Mouse (Mus musculus): Measurements from ENCODE around the gene Sdf2. TPM values are rescaled to one million over a fixed set of nuclear protein-coding genes. Genes with fewer than 3 reads are reported as not detected.

Sdf2 gene
- polyA plus RNA-seq, 1 experiment = 76.8 TPM

- peaks cover 99% of the 10 kb centered on the region for H3K36me3 ChIP-seq (ENCODE audit: control insufficient read depth, insufficient read depth)
- H3K4me3 ChIP-seq (ENCODE audit: insufficient read depth, poor library complexity, severe bottlenecking) = no peak overlapping the region
- no peak for TF ChIP-seq MAX (IDR thresholded peaks at IDR 0.05)
- no peak for TF ChIP-seq USF1 (IDR thresholded peaks at IDR 0.05; ENCODE audit: low read depth)
- no peak for TF ChIP-seq MYOD1 (IDR thresholded peaks at IDR 0.05; ENCODE audit: control insufficient read depth, insufficient read length, low read depth)
- no peak for TF ChIP-seq FOSL1 (IDR thresholded peaks at IDR 0.05; ENCODE audit: insufficient read depth, low read length, poor library complexity, severe bottlenecking)
- no peak for TF ChIP-seq MYOG (IDR thresholded peaks at IDR 0.05; ENCODE audit: control insufficient read depth, extremely low read depth, insufficient read length)
- TF ChIP-seq CTCF (IDR thresholded peaks at IDR 0.05; ENCODE audit: control insufficient read depth, insufficient read depth, insufficient read length) = no peak
- no peak for TF ChIP-seq CEBPB (IDR thresholded peaks at IDR 0.05; ENCODE audit: low read depth)
- H3K79me2 ChIP-seq (ENCODE audit: control insufficient read depth, insufficient read depth) = no peaks in the 10 kb centered on the region
- H3K79me3 ChIP-seq (ENCODE audit: low read depth) = no peaks in the 10 kb centered on the region
- H3ac ChIP-seq (ENCODE audit: control insufficient read depth, insufficient read length, low read depth) = no peak overlapping the region
- H3K27me3 ChIP-seq (ENCODE audit: control insufficient read depth, insufficient read depth, insufficient read length) = no peaks in the 10 kb centered on the region
Measured at GRCm38 (mm10) chr11:78223586-78223985, 22.0 kb upstream of the Sdf2 start.

- Histone ChIP-seq H3ac (ENCODE audit: control insufficient read depth, insufficient read length, low read depth) (no peak overlapping the region), H3K79me2 (ENCODE audit: control insufficient read depth, insufficient read depth) (peaks cover 32% of the 10 kb centered on the region), H3K36me3 (ENCODE audit: control insufficient read depth, insufficient read depth) (peaks cover 95% of the 10 kb centered on the region), H3K4me3 (ENCODE audit: insufficient read depth, poor library complexity, severe bottlenecking) (no peak overlapping the region), H3K27me3 (ENCODE audit: control insufficient read depth, insufficient read depth, insufficient read length) (no peaks in the 10 kb centered on the region), H3K79me3 (ENCODE audit: low read depth) (peaks cover 21% of the 10 kb centered on the region)
- TF ChIP-seq FOSL1 (IDR thresholded peaks at IDR 0.05; ENCODE audit: insufficient read depth, low read length, poor library complexity, severe bottlenecking) (no peak), CTCF (IDR thresholded peaks at IDR 0.05; ENCODE audit: control insufficient read depth, insufficient read depth, insufficient read length) (no peak), USF1 (IDR thresholded peaks at IDR 0.05; ENCODE audit: low read depth) (no peak), MYOD1 (IDR thresholded peaks at IDR 0.05; ENCODE audit: control insufficient read depth, insufficient read length, low read depth) (no peak), MAX (IDR thresholded peaks at IDR 0.05) (no peak), CEBPB (IDR thresholded peaks at IDR 0.05; ENCODE audit: low read depth) (no peak), MYOG (IDR thresholded peaks at IDR 0.05; ENCODE audit: control insufficient read depth, extremely low read depth, insufficient read length) (no peak)
Measured at GRCm38 (mm10) chr11:78231518-78231917, 14.0 kb upstream of the Sdf2 start.

GRCm38 (mm10) chr11:78240193-78240857, 5.2 kb upstream of the Sdf2 start:
- TF ChIP-seq CEBPB (IDR thresholded peaks at IDR 0.05; ENCODE audit: low read depth) = no peak
- no peak for TF ChIP-seq USF1 (IDR thresholded peaks at IDR 0.05; ENCODE audit: low read depth)
- no peak for TF ChIP-seq CTCF (IDR thresholded peaks at IDR 0.05; ENCODE audit: control insufficient read depth, insufficient read depth, insufficient read length)
- TF ChIP-seq MYOG (IDR thresholded peaks at IDR 0.05; ENCODE audit: control insufficient read depth, extremely low read depth, insufficient read length) = no peak
- no peak for TF ChIP-seq MYOD1 (IDR thresholded peaks at IDR 0.05; ENCODE audit: control insufficient read depth, insufficient read length, low read depth)
- TF ChIP-seq MAX (IDR thresholded peaks at IDR 0.05) = no peak
- peaks cover 41% of the 10 kb centered on the region for H3K36me3 ChIP-seq (ENCODE audit: control insufficient read depth, insufficient read depth)
- peaks cover 100% of the 10 kb centered on the region for H3K79me2 ChIP-seq (ENCODE audit: control insufficient read depth, insufficient read depth)
- no peaks in the 10 kb centered on the region for H3K27me3 ChIP-seq (ENCODE audit: control insufficient read depth, insufficient read depth, insufficient read length)
- H3K4me3 ChIP-seq (ENCODE audit: insufficient read depth, poor library complexity, severe bottlenecking) = no peak overlapping the region
- no peak overlapping the region for H3ac ChIP-seq (ENCODE audit: control insufficient read depth, insufficient read length, low read depth)
- H3K79me3 ChIP-seq (ENCODE audit: low read depth) = peaks cover 91% of the 10 kb centered on the region

- Histone ChIP-seq H3K4me3 (ENCODE audit: insufficient read depth, poor library complexity, severe bottlenecking) (peak overlapping the region; percentile 82), H3ac (ENCODE audit: control insufficient read depth, insufficient read length, low read depth) (peak overlapping the region; percentile 79), H3K79me2 (ENCODE audit: control insufficient read depth, insufficient read depth) (peaks cover 95% of the 10 kb centered on the region), H3K27me3 (ENCODE audit: control insufficient read depth, insufficient read depth, insufficient read length) (no peaks in the 10 kb centered on the region), H3K79me3 (ENCODE audit: low read depth) (peaks cover 82% of the 10 kb centered on the region), H3K36me3 (ENCODE audit: control insufficient read depth, insufficient read depth) (peaks cover 15% of the 10 kb centered on the region)
- no peak for TF ChIP-seq CTCF (IDR thresholded peaks at IDR 0.05; ENCODE audit: control insufficient read depth, insufficient read depth, insufficient read length)
- TF ChIP-seq MAX (IDR thresholded peaks at IDR 0.05) = no peak
- no peak for TF ChIP-seq MYOG (IDR thresholded peaks at IDR 0.05; ENCODE audit: control insufficient read depth, extremely low read depth, insufficient read length)
- no peak for TF ChIP-seq USF1 (IDR thresholded peaks at IDR 0.05; ENCODE audit: low read depth)
- no peak for TF ChIP-seq FOSL1 (IDR thresholded peaks at IDR 0.05; ENCODE audit: insufficient read depth, low read length, poor library complexity, severe bottlenecking)
- TF ChIP-seq CEBPB (IDR thresholded peaks at IDR 0.05; ENCODE audit: low read depth) = no peak
- no peak for TF ChIP-seq MYOD1 (IDR thresholded peaks at IDR 0.05; ENCODE audit: control insufficient read depth, insufficient read length, low read depth)
Measured at GRCm38 (mm10) chr11:78245261-78245626, 302 bp upstream of the Sdf2 start.

GRCm38 (mm10) chr11:78246318-78247011, 919 bp downstream of the Sdf2 start:
- Histone ChIP-seq H3K79me2 (ENCODE audit: control insufficient read depth, insufficient read depth) (peaks cover 87% of the 10 kb centered on the region), H3K79me3 (ENCODE audit: low read depth) (peaks cover 70% of the 10 kb centered on the region), H3ac (ENCODE audit: control insufficient read depth, insufficient read length, low read depth) (peak overlapping the region; percentile 79), H3K27me3 (ENCODE audit: control insufficient read depth, insufficient read depth, insufficient read length) (no peaks in the 10 kb centered on the region), H3K36me3 (ENCODE audit: control insufficient read depth, insufficient read depth) (peaks cover 15% of the 10 kb centered on the region), H3K4me3 (ENCODE audit: insufficient read depth, poor library complexity, severe bottlenecking) (peak overlapping the region; percentile 82)
- TF ChIP-seq CEBPB (IDR thresholded peaks at IDR 0.05; ENCODE audit: low read depth) (no peak), CTCF (IDR thresholded peaks at IDR 0.05; ENCODE audit: control insufficient read depth, insufficient read depth, insufficient read length) (no peak), MYOG (IDR thresholded peaks at IDR 0.05; ENCODE audit: control insufficient read depth, extremely low read depth, insufficient read length) (no peak), MYOD1 (IDR thresholded peaks at IDR 0.05; ENCODE audit: control insufficient read depth, insufficient read length, low read depth) (no peak), MAX (IDR thresholded peaks at IDR 0.05) (no peak), USF1 (IDR thresholded peaks at IDR 0.05; ENCODE audit: low read depth) (no peak), FOSL1 (IDR thresholded peaks at IDR 0.05; ENCODE audit: insufficient read depth, low read length, poor library complexity, severe bottlenecking) (no peak)
